Mouse (Mus musculus): Measurements from ENCODE around the gene Eif2ak1. TPM values are rescaled to one million over a fixed set of nuclear protein-coding genes. Genes with fewer than 3 reads are reported as not detected.

Gene Eif2ak1
- polyA plus RNA-seq, 1 experiment from 2014 or later, result 34.6 TPM

DNA sequence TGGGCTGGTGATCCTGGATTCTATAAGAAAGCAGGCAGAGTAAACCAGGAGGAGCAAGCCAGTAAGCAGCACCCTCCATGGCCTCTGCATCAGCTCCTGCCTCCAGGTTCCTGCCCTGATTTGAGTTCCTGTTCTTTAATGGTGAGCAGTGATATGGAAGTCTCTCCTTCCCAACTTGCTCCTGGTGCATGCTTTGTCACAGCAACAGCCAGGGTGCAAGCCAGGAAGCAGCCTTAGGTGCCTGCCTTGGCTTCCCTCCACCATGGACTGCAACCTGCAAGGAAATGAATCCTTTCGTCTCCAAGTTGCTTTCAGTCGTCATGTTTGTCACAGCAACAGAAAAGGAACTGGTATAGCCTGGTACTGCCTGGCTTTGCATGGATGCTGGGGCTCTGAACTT is 3.0 kb upstream of the Eif2ak1 start:
- ATAC-seq (replicated peaks; ENCODE audit: low FRiP score, low TSS enrichment, low read depth) (no peak), DNase-seq (ENCODE audit: low spot score) (no peak)
- no peaks in the 10 kb centered on the region for H3K9me3 ChIP-seq (ENCODE audit: control insufficient read depth, low read length)
- 68% methylated on average over 2 of the region's 2 CpGs for WGBS
- H3K9ac ChIP-seq (ENCODE audit: low read length), result no peak overlapping the region
- no peak overlapping the region for H3K4me2 ChIP-seq (ENCODE audit: low read length)
- H3K27me3 ChIP-seq (replicated peaks; ENCODE audit: control insufficient read depth, insufficient read depth, low read length), result no peaks in the 10 kb centered on the region
- H3K27ac ChIP-seq (ENCODE audit: low read depth), result no peak overlapping the region
- peaks cover 8% of the 10 kb centered on the region; the same call in 1 of the 2 replicates for H3K4me1 ChIP-seq (replicated peaks; ENCODE audit: control insufficient read depth, insufficient read depth, low read length)
- H3K36me3 ChIP-seq (ENCODE audit: control insufficient read depth, insufficient read depth, low read length), result no peaks in the 10 kb centered on the region
- no peak overlapping the region for H3K4me3 ChIP-seq (ENCODE audit: low read depth, low read length)

DNA sequence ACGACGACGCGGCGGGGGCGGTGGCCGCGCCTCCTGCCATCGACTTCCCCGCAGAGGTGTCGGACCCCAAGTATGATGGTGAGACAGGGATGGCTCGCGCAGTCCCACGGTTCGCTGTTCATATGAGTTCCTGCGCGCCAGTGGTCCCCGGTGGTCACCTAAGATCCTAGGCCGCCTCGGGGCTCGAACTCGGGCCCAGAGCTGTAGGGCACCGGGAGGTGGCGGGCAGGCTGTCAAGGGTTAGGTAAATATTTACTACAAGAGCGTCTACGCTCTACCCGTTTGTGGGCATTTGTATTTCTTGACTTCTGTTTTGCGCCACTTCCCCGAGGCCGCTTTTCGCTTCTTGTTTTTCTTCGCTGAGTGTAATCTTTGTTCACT is 333 bp downstream of the Eif2ak1 start:
- Histone ChIP-seq H3K27me3 (replicated peaks; ENCODE audit: control insufficient read depth, insufficient read depth, low read length) (no peaks in the 10 kb centered on the region), H3K36me3 (ENCODE audit: control insufficient read depth, insufficient read depth, low read length) (no peaks in the 10 kb centered on the region), H3K9ac (ENCODE audit: low read length) (peak overlapping the region; percentile 67), H3K4me3 (ENCODE audit: low read depth, low read length) (peak overlapping the region; percentile 83), H3K4me1 (replicated peaks; ENCODE audit: control insufficient read depth, insufficient read depth, low read length) (peaks cover 8% of the 10 kb centered on the region; the same call in 1 of the 2 replicates), H3K27ac (ENCODE audit: low read depth) (no peak overlapping the region), H3K9me3 (ENCODE audit: control insufficient read depth, low read length) (no peaks in the 10 kb centered on the region), H3K4me2 (ENCODE audit: low read length) (peak overlapping the region; percentile 75)
- DNase-seq (ENCODE audit: low spot score) (no peak), ATAC-seq (replicated peaks; ENCODE audit: low FRiP score, low TSS enrichment, low read depth) (peak; percentile 67)
- 1% methylated on average over 30 of the region's 32 CpGs for WGBS

DNA sequence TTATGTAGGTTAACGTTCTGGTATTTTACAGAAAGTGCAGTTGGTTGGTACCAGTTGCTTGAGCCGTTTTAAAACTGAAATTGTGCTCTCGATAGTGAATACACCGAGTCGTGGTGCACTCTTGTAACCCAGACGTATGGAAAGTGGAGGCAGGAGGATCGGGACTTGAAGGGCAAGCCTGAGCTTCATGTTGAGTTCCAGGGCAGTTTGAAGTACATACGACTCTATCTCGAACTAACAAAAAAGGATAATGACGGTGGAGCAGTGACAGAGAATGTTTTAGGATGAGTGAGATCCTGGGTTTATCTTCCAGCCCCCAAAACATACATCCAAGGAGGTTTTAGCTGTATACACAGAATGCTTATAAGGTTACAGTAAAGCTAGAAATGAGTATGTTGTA is 873 bp downstream of the Eif2ak1 start:
- H3K4me1 ChIP-seq (replicated peaks; ENCODE audit: control insufficient read depth, insufficient read depth, low read length), result peaks cover 8% of the 10 kb centered on the region; the same call in 1 of the 2 replicates
- H3K27ac ChIP-seq (ENCODE audit: low read depth), result no peak overlapping the region
- 10% methylated on average over 10 of the region's 10 CpGs for WGBS
- H3K4me3 ChIP-seq (ENCODE audit: low read depth, low read length), result peak overlapping the region; percentile 83
- peak overlapping the region; percentile 75 for H3K4me2 ChIP-seq (ENCODE audit: low read length)
- ATAC-seq (replicated peaks; ENCODE audit: low FRiP score, low TSS enrichment, low read depth) (no peak), DNase-seq (ENCODE audit: low spot score) (no peak)
- H3K9ac ChIP-seq (ENCODE audit: low read length), result peak overlapping the region; percentile 67
- no peaks in the 10 kb centered on the region for H3K9me3 ChIP-seq (ENCODE audit: control insufficient read depth, low read length)
- no peaks in the 10 kb centered on the region for H3K36me3 ChIP-seq (ENCODE audit: control insufficient read depth, insufficient read depth, low read length)
- no peaks in the 10 kb centered on the region for H3K27me3 ChIP-seq (replicated peaks; ENCODE audit: control insufficient read depth, insufficient read depth, low read length)

DNA sequence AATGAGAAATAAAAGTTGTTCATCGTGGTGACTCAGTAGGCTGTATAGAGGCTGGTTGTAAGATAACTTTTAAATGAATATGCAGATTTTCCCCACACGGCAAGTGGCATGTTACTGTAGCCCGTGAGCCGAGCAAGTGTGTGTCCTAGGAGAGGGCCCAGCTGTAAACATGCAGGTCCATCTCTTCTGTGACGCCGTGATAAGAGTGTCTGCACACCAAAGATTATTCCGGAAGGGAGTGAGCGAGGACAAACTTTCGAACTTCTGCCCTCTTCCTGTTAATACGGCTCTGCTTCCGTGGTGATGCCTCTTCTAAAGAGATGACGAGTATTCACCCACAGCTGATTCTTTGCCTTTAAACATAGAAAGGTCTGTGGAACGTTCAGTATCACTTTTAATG is 1.4 kb downstream of the Eif2ak1 start:
- 75% methylated on average over 13 of the region's 13 CpGs for WGBS
- Histone ChIP-seq H3K4me3 (ENCODE audit: low read depth, low read length) (no peak overlapping the region), H3K27ac (ENCODE audit: low read depth) (no peak overlapping the region)

DNA sequence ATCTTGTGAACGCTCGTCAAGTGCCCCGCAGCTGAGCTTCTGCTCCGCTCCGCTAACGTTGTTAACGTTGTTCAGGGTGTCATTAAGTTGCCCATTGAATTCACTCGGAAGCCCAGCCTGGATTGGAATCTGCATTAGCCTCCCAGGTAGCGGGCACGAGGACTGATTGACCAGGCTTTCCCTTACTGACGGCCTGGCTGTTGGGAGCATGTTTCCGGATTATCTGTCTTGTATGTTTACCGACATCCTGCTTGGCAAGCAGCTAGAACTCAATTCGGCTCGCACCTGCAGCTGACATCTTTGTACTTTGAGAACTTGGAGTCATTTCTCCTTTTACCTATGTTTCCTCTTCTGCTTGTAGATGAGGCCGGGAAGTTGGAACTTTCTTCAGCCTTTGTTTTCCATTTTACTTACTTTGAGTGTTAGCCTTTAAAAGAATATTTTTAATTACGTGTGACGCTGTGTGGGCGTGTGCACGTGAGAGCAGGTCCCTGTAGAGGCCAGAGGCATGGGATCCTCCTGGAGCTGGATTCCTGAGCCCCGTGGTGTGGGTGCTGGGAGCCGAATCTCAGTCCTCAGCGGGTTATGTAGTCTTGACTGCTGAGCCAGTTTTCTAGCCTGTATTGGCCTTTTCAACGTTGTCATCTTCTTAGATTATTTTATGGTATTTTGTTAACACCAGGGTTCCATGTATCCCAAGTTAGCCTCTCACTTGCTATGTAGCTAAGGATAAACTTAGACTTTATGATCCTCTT is 2.5 kb downstream of the Eif2ak1 start:
- DNase-seq (ENCODE audit: low spot score), result no peak
- 91% methylated on average over 24 of the region's 24 CpGs for WGBS

More for the DNA sequence above, 1.4 kb downstream of the Eif2ak1 start:
- peak overlapping the region; percentile 75 for H3K4me2 ChIP-seq (ENCODE audit: low read length)
- H3K9ac ChIP-seq (ENCODE audit: low read length), result peak overlapping the region; percentile 67; the same call in 1 of the 2 replicates
- ATAC-seq (replicated peaks; ENCODE audit: low FRiP score, low TSS enrichment, low read depth) (no peak), DNase-seq (ENCODE audit: low spot score) (no peak)
- no peaks in the 10 kb centered on the region for H3K36me3 ChIP-seq (ENCODE audit: control insufficient read depth, insufficient read depth, low read length)
- no peaks in the 10 kb centered on the region for H3K9me3 ChIP-seq (ENCODE audit: control insufficient read depth, low read length)
- H3K4me1 ChIP-seq (replicated peaks; ENCODE audit: control insufficient read depth, insufficient read depth, low read length), result peaks cover 8% of the 10 kb centered on the region; the same call in 1 of the 2 replicates
- no peaks in the 10 kb centered on the region for H3K27me3 ChIP-seq (replicated peaks; ENCODE audit: control insufficient read depth, insufficient read depth, low read length)

DNA sequence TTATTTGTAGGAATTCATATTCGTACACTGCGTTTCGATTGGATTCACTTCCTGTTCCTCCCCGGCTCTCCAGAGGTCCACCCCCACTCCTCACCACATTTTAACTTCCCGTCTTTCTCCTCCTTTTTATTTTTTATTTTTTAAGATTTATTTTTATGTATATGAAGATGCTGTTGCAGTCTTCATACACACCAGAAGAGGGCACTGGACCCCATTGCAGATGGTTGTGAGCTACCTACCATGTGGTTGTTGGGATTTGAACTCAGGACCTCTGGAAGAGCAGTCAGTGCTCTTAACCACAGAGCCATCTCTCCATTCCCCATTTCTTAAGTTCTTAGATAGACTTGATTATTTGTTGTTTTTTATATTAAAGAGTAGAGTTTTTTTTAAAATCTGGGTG is 3.2 kb downstream of the Eif2ak1 start:
- Histone ChIP-seq H3K27me3 (replicated peaks; ENCODE audit: control insufficient read depth, insufficient read depth, low read length) (no peaks in the 10 kb centered on the region), H3K4me3 (ENCODE audit: low read depth, low read length) (no peak overlapping the region), H3K9ac (ENCODE audit: low read length) (no peak overlapping the region), H3K27ac (ENCODE audit: low read depth) (no peak overlapping the region), H3K4me1 (replicated peaks; ENCODE audit: control insufficient read depth, insufficient read depth, low read length) (peaks cover 8% of the 10 kb centered on the region; the same call in 1 of the 2 replicates), H3K36me3 (ENCODE audit: control insufficient read depth, insufficient read depth, low read length) (no peaks in the 10 kb centered on the region), H3K9me3 (ENCODE audit: control insufficient read depth, low read length) (no peaks in the 10 kb centered on the region), H3K4me2 (ENCODE audit: low read length) (no peak overlapping the region)
- DNase-seq (ENCODE audit: low spot score) (no peak), ATAC-seq (replicated peaks; ENCODE audit: low FRiP score, low TSS enrichment, low read depth) (no peak)
- 96% methylated on average over 5 of the region's 5 CpGs for WGBS

More for the DNA sequence above, 2.5 kb downstream of the Eif2ak1 start:
- Histone ChIP-seq H3K27me3 (replicated peaks; ENCODE audit: control insufficient read depth, insufficient read depth, low read length) (no peaks in the 10 kb centered on the region), H3K4me3 (ENCODE audit: low read depth, low read length) (no peak overlapping the region), H3K4me1 (replicated peaks; ENCODE audit: control insufficient read depth, insufficient read depth, low read length) (peaks cover 8% of the 10 kb centered on the region; the same call in 1 of the 2 replicates), H3K27ac (ENCODE audit: low read depth) (no peak overlapping the region), H3K4me2 (ENCODE audit: low read length) (no peak overlapping the region), H3K36me3 (ENCODE audit: control insufficient read depth, insufficient read depth, low read length) (no peaks in the 10 kb centered on the region), H3K9me3 (ENCODE audit: control insufficient read depth, low read length) (no peaks in the 10 kb centered on the region), H3K9ac (ENCODE audit: low read length) (no peak overlapping the region)
- ATAC-seq (replicated peaks; ENCODE audit: low FRiP score, low TSS enrichment, low read depth), result no peak

DNA sequence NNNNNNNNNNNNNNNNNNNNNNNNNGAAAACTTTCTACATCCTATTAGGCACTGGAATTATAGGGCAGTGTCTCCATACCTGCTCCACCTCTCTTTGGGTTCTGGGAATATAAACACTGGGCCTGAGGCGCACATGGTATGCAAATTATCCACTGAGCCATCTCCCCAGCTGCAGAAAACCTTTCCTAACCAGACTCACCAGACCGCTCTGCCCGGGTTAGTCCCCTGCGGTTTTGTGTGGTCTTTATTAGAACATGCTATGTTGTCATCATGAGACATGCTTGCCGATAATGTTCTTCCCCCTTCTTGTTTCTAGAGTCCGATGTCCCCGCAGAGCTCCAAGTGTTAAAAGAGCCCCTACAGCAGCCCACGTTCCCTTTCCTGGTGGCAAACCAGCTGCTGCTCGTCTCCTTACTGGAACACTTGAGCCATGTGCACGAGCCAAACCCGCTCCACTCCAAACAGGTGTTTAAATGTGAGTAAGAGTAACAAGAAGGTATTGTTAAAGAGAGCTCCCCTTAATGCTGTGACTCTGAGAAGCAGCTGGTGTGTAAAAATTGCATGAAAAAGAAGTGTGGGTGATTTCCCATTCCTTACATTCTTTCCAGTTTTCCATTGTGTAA is 54.1 kb downstream of the Eif2ak1 start:
- no peaks in the 10 kb centered on the region for H3K4me1 ChIP-seq (replicated peaks; ENCODE audit: control insufficient read depth, insufficient read depth, low read length)
- no peak for DNase-seq (ENCODE audit: low spot score)
- H3K36me3 ChIP-seq (ENCODE audit: control insufficient read depth, insufficient read depth, low read length), result peaks cover 36% of the 10 kb centered on the region
- no peaks in the 10 kb centered on the region for H3K9me3 ChIP-seq (ENCODE audit: control insufficient read depth, low read length)
- WGBS, result 82% methylated on average over 11 of the region's 11 CpGs
- ATAC-seq (replicated peaks; ENCODE audit: low FRiP score, low TSS enrichment, low read depth), result no peak
- no peak overlapping the region for H3K4me2 ChIP-seq (ENCODE audit: low read length)
- no peak overlapping the region for H3K4me3 ChIP-seq (ENCODE audit: low read depth, low read length)
- no peak overlapping the region for H3K9ac ChIP-seq (ENCODE audit: low read length)
- no peak overlapping the region for H3K27ac ChIP-seq (ENCODE audit: low read depth)
- H3K27me3 ChIP-seq (replicated peaks; ENCODE audit: control insufficient read depth, insufficient read depth, low read length), result no peaks in the 10 kb centered on the region

DNA sequence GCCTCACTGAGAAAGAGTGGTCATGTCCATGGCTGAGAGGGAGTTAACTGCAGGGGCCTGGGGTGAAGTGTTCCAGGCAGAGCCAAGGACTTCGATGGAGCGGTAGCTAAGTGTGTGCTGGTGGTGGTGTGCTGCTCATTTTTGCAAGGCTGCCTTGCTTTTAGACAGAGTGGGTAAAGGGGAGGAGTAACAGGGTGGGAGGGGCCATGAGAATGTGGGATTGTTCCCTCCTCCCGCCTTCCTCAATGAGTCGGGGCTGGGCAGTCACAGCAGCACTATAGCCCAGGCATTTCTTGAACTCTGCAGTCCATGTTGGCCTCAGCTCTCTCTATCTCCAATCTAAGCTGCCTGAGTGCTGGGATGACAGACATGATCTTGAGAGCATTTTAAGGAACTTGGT is 57.0 kb downstream of the Eif2ak1 start:
- 74% methylated on average over 4 of the region's 4 CpGs for WGBS
- no peaks in the 10 kb centered on the region for H3K27me3 ChIP-seq (replicated peaks; ENCODE audit: control insufficient read depth, insufficient read depth, low read length)
- DNase-seq (ENCODE audit: low spot score) (no peak), ATAC-seq (replicated peaks; ENCODE audit: low FRiP score, low TSS enrichment, low read depth) (no peak)
- no peak overlapping the region for H3K4me2 ChIP-seq (ENCODE audit: low read length)
- no peaks in the 10 kb centered on the region for H3K9me3 ChIP-seq (ENCODE audit: control insufficient read depth, low read length)
- no peak overlapping the region for H3K9ac ChIP-seq (ENCODE audit: low read length)
- H3K4me1 ChIP-seq (replicated peaks; ENCODE audit: control insufficient read depth, insufficient read depth, low read length), result no peaks in the 10 kb centered on the region
- H3K36me3 ChIP-seq (ENCODE audit: control insufficient read depth, insufficient read depth, low read length), result peaks cover 58% of the 10 kb centered on the region
- H3K27ac ChIP-seq (ENCODE audit: low read depth), result no peak overlapping the region
- no peak overlapping the region for H3K4me3 ChIP-seq (ENCODE audit: low read depth, low read length)

All from intestine, embryonic 14.5 days (tissue).